Comparison of ENCODE assay signal across 23 mouse cellular contexts in the genomic region with DNA sequence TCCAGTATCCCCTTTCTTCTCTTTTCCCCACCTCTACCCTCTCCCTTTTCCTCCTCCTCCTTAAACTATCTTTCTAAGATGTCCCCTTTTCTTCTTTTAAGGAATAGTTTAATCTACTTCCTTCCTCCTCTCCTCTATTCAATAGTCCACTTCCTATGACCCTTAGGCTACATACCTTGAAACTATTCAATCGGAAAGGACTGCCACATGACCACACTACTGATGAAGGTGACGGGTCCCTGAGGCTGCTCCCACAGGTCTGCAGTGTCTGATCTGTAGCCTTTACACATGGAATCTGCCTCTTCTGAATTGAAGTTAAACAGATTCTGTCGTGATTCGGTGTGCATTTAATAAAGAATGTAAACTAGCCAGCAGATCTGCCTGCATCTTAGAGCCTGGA. TPM values are rescaled to one million over a fixed set of nuclear protein-coding genes. Genes with fewer than 3 reads are reported as not detected.
A peak's percentile ranks its signal among the peaks of the same experiment; 100 is the strongest.
DNase-seq lines count a peak whose midpoint lies in the region; ATAC-seq and TF ChIP-seq lines count a peak whose summit lies in the region.
"Had no signal": no experiment of that assay in that cellular context is flagged by ENCODE, and none has a peak within 500 bp of the region (broad histone marks: within the 10 kb centered on the region; RNA-seq: fewer than 3 reads in every experiment).

No protein-coding gene starts in this region.

- no peak overlapping the region for H3K4me3 ChIP-seq in gastrocnemius, adult 2 months
- no peak overlapping the region for H3K4me3 ChIP-seq in kidney, embryonic 15.5 days (replicated peaks)
- no peak overlapping the region for H3K4me3 ChIP-seq in midbrain, embryonic 11.5 days (ENCODE audit: low read depth, low read length)
- H3K4me3 ChIP-seq in midbrain, postnatal 0 days (ENCODE audit: low read depth, low read length) = no peak overlapping the region
- H3K4me3 ChIP-seq: embryonic facial prominence, embryonic 10.5 days; embryonic facial prominence, embryonic 13.5 days; erythroblast, embryonic 14.5 days; forebrain, embryonic 12.5 days; forebrain, embryonic 15.5 days; hindbrain, embryonic 12.5 days; hindbrain, embryonic 15.5 days had no signal

- H3K4me1 ChIP-seq in kidney, embryonic 15.5 days = 0 out of 2 replicates have a peak, but pooled peaks cover 4% of the 10 kb centered on the region
- peaks cover 14% of the 10 kb centered on the region for H3K4me1 ChIP-seq in midbrain, embryonic 11.5 days (ENCODE audit: control insufficient read depth, insufficient read depth, low read length)
- no peaks in the 10 kb centered on the region for H3K4me1 ChIP-seq in midbrain, postnatal 0 days (ENCODE audit: insufficient read depth, low read length)
- H3K4me1 ChIP-seq: forebrain, embryonic 15.5 days; hindbrain, embryonic 15.5 days had no signal

- H3K27me3 ChIP-seq in kidney, embryonic 15.5 days = no peaks in the 10 kb centered on the region
- no peaks in the 10 kb centered on the region for H3K27me3 ChIP-seq in midbrain, embryonic 11.5 days (ENCODE audit: control insufficient read depth, insufficient read depth, low read length)
- no peaks in the 10 kb centered on the region for H3K27me3 ChIP-seq in midbrain, postnatal 0 days (ENCODE audit: insufficient read depth, low read length)
- H3K27me3 ChIP-seq: embryonic facial prominence, embryonic 13.5 days; forebrain, embryonic 12.5 days; forebrain, embryonic 15.5 days; hindbrain, embryonic 12.5 days; hindbrain, embryonic 15.5 days; Patski had no signal

- H3K9me3 ChIP-seq in kidney, embryonic 15.5 days (replicated peaks) = no peaks in the 10 kb centered on the region
- H3K9me3 ChIP-seq in midbrain, embryonic 11.5 days (ENCODE audit: control insufficient read depth, low read length) = no peaks in the 10 kb centered on the region
- H3K9me3 ChIP-seq in midbrain, postnatal 0 days (ENCODE audit: low read length) = no peaks in the 10 kb centered on the region
- H3K9me3 ChIP-seq: embryonic facial prominence, embryonic 10.5 days; embryonic facial prominence, embryonic 13.5 days; forebrain, embryonic 12.5 days; forebrain, embryonic 15.5 days; hindbrain, embryonic 12.5 days; hindbrain, embryonic 15.5 days had no signal

- no peak overlapping the region for H3K9ac ChIP-seq in kidney, embryonic 15.5 days
- H3K9ac ChIP-seq in midbrain, embryonic 11.5 days (ENCODE audit: low read length) = no peak overlapping the region
- H3K9ac ChIP-seq in midbrain, postnatal 0 days (replicated peaks; ENCODE audit: low read length, poor library complexity, severe bottlenecking) = no peak overlapping the region
- H3K9ac ChIP-seq: embryonic facial prominence, embryonic 13.5 days; forebrain, embryonic 12.5 days; forebrain, embryonic 15.5 days; hindbrain, embryonic 12.5 days; hindbrain, embryonic 15.5 days had no signal

- 61% methylated on average over 4 of the region's 4 CpGs for WGBS in kidney, embryonic 15.5 days
- WGBS in midbrain, embryonic 11.5 days = 81% methylated on average over 4 of the region's 4 CpGs
- WGBS in midbrain, postnatal 0 days = 86% methylated on average over 4 of the region's 4 CpGs

- 0 out of 2 replicates have a peak overlapping the region, but pooled peaks have one; percentile 66 for H3K27ac ChIP-seq in gastrocnemius, adult 2 months
- H3K27ac ChIP-seq in kidney, embryonic 15.5 days = no peak overlapping the region
- no peak overlapping the region for H3K27ac ChIP-seq in midbrain, embryonic 11.5 days (ENCODE audit: low read depth, low read length)
- no peak overlapping the region for H3K27ac ChIP-seq in midbrain, postnatal 0 days (ENCODE audit: low read depth, low read length)
- H3K27ac ChIP-seq: embryonic facial prominence, embryonic 10.5 days; embryonic facial prominence, embryonic 13.5 days; forebrain, embryonic 12.5 days; forebrain, embryonic 15.5 days; hindbrain, embryonic 12.5 days; hindbrain, embryonic 15.5 days had no signal

- intact Hi-C loops in gastrocnemius, adult 2 months (cut with DNase I) = no loop called here

- no peak for TF ChIP-seq CTCF in gastrocnemius, adult 2 months (IDR thresholded peaks at IDR 0.05)
- no peak for TF ChIP-seq CTCF in midbrain, postnatal 0 days (IDR thresholded peaks at IDR 0.05)

- no peak overlapping the region for H3K4me2 ChIP-seq in kidney, embryonic 15.5 days
- H3K4me2 ChIP-seq in midbrain, embryonic 11.5 days = no peak overlapping the region
- no peak overlapping the region for H3K4me2 ChIP-seq in midbrain, postnatal 0 days (ENCODE audit: low read depth, low read length, poor library complexity, severe bottlenecking)
- H3K4me2 ChIP-seq: embryonic facial prominence, embryonic 13.5 days; forebrain, embryonic 12.5 days; forebrain, embryonic 15.5 days; heart, embryonic 11.5 days; hindbrain, embryonic 12.5 days; hindbrain, embryonic 15.5 days had no signal

- H3K36me3 ChIP-seq in kidney, embryonic 15.5 days = peaks cover 95% of the 10 kb centered on the region
- peaks cover 24% of the 10 kb centered on the region for H3K36me3 ChIP-seq in midbrain, embryonic 11.5 days (ENCODE audit: control insufficient read depth, insufficient read depth, low read length)
- H3K36me3 ChIP-seq in midbrain, postnatal 0 days (ENCODE audit: insufficient read depth, low read length) = peaks cover 50% of the 10 kb centered on the region

- no peak for DNase-seq in gastrocnemius, adult 2 months
- no peak for DNase-seq in gastrocnemius, postnatal 10 days
- no peak for DNase-seq in kidney, postnatal 4 days
- peak; percentile 45 for DNase-seq in midbrain, embryonic 11.5 days (ENCODE audit: low spot score, missing footprints)
- no peak for DNase-seq in midbrain, postnatal 0 days (ENCODE audit: low spot score)
- DNase-seq: adrenal gland, postnatal 14 days; cerebellum, adult 11-12 months; cerebellum, adult 8-10 months; cerebellum, postnatal 10 days; cerebellum, postnatal 36 days; embryo, embryonic 11 days; gastrocnemius, postnatal 14 days; heart, adult 11 months had no signal

- 0 out of 2 replicates have a peak, but pooled peaks have one; percentile 43 for ATAC-seq in kidney, embryonic 15.5 days (replicated peaks; ENCODE audit: low FRiP score)
- ATAC-seq in midbrain, embryonic 11.5 days (ENCODE audit: low FRiP score) = no peak
- no peak for ATAC-seq in midbrain, postnatal 0 days (ENCODE audit: low FRiP score)
- ATAC-seq: forebrain, embryonic 15.5 days; Patski had no signal

RNA-seq across cellular contexts. Expression of gene Hmgb1, which starts 28.5 kb away (rescaled TPM):
- 100 to 1,000 TPM in 1 of 2 experiments, 10 to 100 TPM in 1; 99.8 to 112 TPM for total RNA-seq in gastrocnemius, adult 2 months (2021)
- total RNA-seq in gastrocnemius, postnatal 10 days (2021) = 100 to 1,000 TPM; 176 to 183 TPM
- 1,463 and 1,782 TPM in 2 replicates for polyA plus RNA-seq in kidney, embryonic 15.5 days (2015; fragmentation: Nextera tagmentation; extraction: Ambion mirVana)
- polyA plus RNA-seq in midbrain, embryonic 11.5 days (2014; fragmentation: Nextera tagmentation; extraction: Ambion mirVana) = 1,896 and 1,979 TPM in 2 replicates
- total RNA-seq in midbrain, postnatal 0 days (2014; rRNA removed) = 171 and 252 TPM in 2 replicates
- polyA plus RNA-seq in midbrain, postnatal 0 days (2015; fragmentation: Nextera tagmentation; extraction: Ambion mirVana) = 603 and 756 TPM in 2 replicates

RNA-seq across cellular contexts. Expression of gene Uspl1, which starts 28.7 kb away (rescaled TPM):
- total RNA-seq in gastrocnemius, adult 2 months (2021) = 10 to 100 TPM; 29.8 to 32.6 TPM
- total RNA-seq in gastrocnemius, postnatal 10 days (2021) = 10 to 100 TPM; 22.7 to 25.9 TPM
- polyA plus RNA-seq in kidney, embryonic 15.5 days (2015; fragmentation: Nextera tagmentation; extraction: Ambion mirVana) = 40.0 and 44.8 TPM in 2 replicates
- polyA plus RNA-seq in midbrain, embryonic 11.5 days (2014; fragmentation: Nextera tagmentation; extraction: Ambion mirVana) = 81.3 and 83.3 TPM in 2 replicates
- 48.1 and 50.9 TPM in 2 replicates for total RNA-seq in midbrain, postnatal 0 days (2014; rRNA removed)
- 43.0 and 47.0 TPM in 2 replicates for polyA plus RNA-seq in midbrain, postnatal 0 days (2015; fragmentation: Nextera tagmentation; extraction: Ambion mirVana)

RNA-seq across cellular contexts. Expression of gene Alox5ap, which starts 51.8 kb away (rescaled TPM):
- total RNA-seq in gastrocnemius, adult 2 months (2021) = 1 to 10 TPM; 4.1 to 5.1 TPM
- 10 to 100 TPM in 1 of 2 experiments, 1 to 10 TPM in 1; 7.3 to 10.5 TPM for total RNA-seq in gastrocnemius, postnatal 10 days (2021)
- 12.4 and 13.3 TPM in 2 replicates for polyA plus RNA-seq in kidney, embryonic 15.5 days (2015; fragmentation: Nextera tagmentation; extraction: Ambion mirVana)
- polyA plus RNA-seq in midbrain, embryonic 11.5 days (2014; fragmentation: Nextera tagmentation; extraction: Ambion mirVana) = 6.3 and 9.3 TPM in 2 replicates
- total RNA-seq in midbrain, postnatal 0 days (2014; rRNA removed) = 2.5 and 8.5 TPM in 2 replicates
- 10.5 and 10.6 TPM in 2 replicates for polyA plus RNA-seq in midbrain, postnatal 0 days (2015; fragmentation: Nextera tagmentation; extraction: Ambion mirVana)
- polyA plus RNA-seq: erythroblast, embryonic 14.5 days had no signal
